Mouse (Mus musculus): Measurements from ENCODE around the gene Pard3b.

The Pard3b gene

DNA sequence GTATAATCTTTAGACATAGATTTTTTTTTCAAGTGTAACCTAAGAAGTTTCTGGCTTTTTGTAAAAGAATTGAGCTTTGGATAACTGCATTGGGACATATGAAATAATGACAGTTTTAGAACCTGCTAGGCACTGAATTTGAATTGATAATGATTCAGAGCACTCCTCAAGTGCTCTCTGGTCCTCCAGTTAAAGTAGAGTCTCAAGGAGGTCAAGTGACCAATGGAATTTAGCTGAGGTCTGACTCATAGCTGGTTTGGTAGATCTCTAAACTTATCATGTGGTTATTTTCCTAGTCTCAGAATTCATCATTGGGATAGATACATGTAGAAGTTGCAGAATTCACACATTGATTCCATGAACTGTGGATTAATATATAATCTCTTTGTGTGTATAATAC, 642.0 kb downstream of the Pard3b start:
- no peaks in the 10 kb centered on the region for H3K36me3 ChIP-seq (ENCODE audit: insufficient read depth, low read length)
- TF ChIP-seq CTCF (conservative IDR thresholded peaks at IDR 0.05; ENCODE audit: low read length) (no peak), POU5F1 (IDR thresholded peaks at IDR 0.05; ENCODE audit: borderline replicate concordance, low read length) (no peak), NANOG (IDR thresholded peaks at IDR 0.05; ENCODE audit: borderline replicate concordance, low read length) (no peak)
- no peaks in the 10 kb centered on the region for H3K4me1 ChIP-seq (replicated peaks; ENCODE audit: low read depth, low read length)
- H3K4me3 ChIP-seq (replicated peaks; ENCODE audit: low read length), result no peak overlapping the region
- no peaks in the 10 kb centered on the region for H3K9me3 ChIP-seq (ENCODE audit: low read length)
- H3K27me3 ChIP-seq (ENCODE audit: insufficient read depth, low read length), result no peaks in the 10 kb centered on the region

DNA sequence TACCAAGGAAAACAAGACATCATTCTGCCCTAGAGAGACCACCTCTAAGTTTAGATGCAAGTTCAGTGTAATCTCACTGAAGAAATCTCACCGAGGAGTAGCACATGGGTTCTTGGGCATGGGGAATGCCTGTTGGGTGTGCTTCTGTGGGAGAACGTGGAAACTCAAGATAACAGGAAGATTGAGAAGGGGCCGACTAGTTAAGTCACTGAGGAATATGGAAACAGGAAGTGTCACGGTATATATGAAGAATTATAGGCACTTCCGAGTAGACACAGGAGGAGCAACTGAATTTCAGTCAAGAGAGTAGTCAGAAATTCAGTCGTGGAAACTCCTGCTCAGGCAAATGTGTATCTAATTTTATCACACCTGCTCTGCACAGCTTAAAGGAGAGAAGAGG, 644.2 kb downstream of the Pard3b start:
- no peaks in the 10 kb centered on the region for H3K36me3 ChIP-seq (ENCODE audit: insufficient read depth, low read length)
- TF ChIP-seq POU5F1 (IDR thresholded peaks at IDR 0.05; ENCODE audit: borderline replicate concordance, low read length) (no peak), CTCF (conservative IDR thresholded peaks at IDR 0.05; ENCODE audit: low read length) (no peak), NANOG (IDR thresholded peaks at IDR 0.05; ENCODE audit: borderline replicate concordance, low read length) (no peak)
- H3K4me3 ChIP-seq (replicated peaks; ENCODE audit: low read length), result no peak overlapping the region
- no peaks in the 10 kb centered on the region for H3K4me1 ChIP-seq (replicated peaks; ENCODE audit: low read depth, low read length)
- H3K9me3 ChIP-seq (ENCODE audit: low read length), result no peaks in the 10 kb centered on the region
- no peaks in the 10 kb centered on the region for H3K27me3 ChIP-seq (ENCODE audit: insufficient read depth, low read length)

DNA sequence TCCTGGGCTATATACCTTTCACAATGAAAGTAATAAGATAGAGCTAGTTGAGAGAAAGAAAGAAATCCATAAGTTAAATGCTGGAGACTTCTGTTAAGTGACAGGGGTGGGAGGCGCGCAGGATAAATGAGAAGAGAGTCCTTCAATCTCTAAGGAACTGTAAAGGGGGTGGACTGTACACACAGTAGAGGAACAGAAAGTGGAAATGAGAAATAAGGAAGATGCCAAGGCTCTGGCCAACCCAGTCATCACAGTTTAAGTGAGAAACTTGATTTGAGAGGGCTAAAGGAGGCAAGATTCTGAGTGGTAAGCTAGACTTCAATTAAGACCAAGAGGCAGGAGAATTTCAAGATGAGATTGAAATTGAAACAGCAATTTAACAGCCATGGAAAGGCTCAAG, 645.0 kb downstream of the Pard3b start:
- Histone ChIP-seq H3K36me3 (ENCODE audit: insufficient read depth, low read length) (no peaks in the 10 kb centered on the region), H3K4me3 (replicated peaks; ENCODE audit: low read length) (no peak overlapping the region), H3K9me3 (ENCODE audit: low read length) (no peaks in the 10 kb centered on the region), H3K4me1 (replicated peaks; ENCODE audit: low read depth, low read length) (no peaks in the 10 kb centered on the region), H3K27me3 (ENCODE audit: insufficient read depth, low read length) (no peaks in the 10 kb centered on the region)
- no peak for TF ChIP-seq CTCF (conservative IDR thresholded peaks at IDR 0.05; ENCODE audit: low read length)
- no peak for TF ChIP-seq NANOG (IDR thresholded peaks at IDR 0.05; ENCODE audit: borderline replicate concordance, low read length)
- no peak for TF ChIP-seq POU5F1 (IDR thresholded peaks at IDR 0.05; ENCODE audit: borderline replicate concordance, low read length)

DNA sequence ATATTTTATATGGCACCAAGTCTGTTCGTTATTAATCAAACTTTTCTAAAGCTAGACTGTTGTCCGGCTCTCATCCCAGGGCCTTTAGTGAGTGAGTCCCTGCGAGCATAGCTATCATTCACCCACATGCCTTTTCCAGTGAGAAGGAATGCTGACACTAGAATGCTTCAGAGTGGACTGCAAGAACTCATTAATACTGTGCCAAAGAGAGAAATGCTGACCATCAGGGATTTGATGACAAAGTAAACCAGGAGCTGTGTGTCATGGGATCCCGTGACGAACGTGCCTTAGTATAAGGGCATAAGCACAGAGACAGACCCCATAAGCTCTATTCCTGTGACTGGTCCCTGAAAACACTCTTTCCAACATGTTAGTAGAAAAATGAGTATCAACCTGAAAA, 670.8 kb downstream of the Pard3b start:
- H3K27me3 ChIP-seq (ENCODE audit: insufficient read depth, low read length), result no peaks in the 10 kb centered on the region
- TF ChIP-seq POU5F1 (IDR thresholded peaks at IDR 0.05; ENCODE audit: borderline replicate concordance, low read length) (no peak), NANOG (IDR thresholded peaks at IDR 0.05; ENCODE audit: borderline replicate concordance, low read length) (no peak), CTCF (conservative IDR thresholded peaks at IDR 0.05; ENCODE audit: low read length) (no peak)
- no peak overlapping the region for H3K4me3 ChIP-seq (replicated peaks; ENCODE audit: low read length)
- H3K9me3 ChIP-seq (ENCODE audit: low read length), result no peaks in the 10 kb centered on the region
- peaks cover 7% of the 10 kb centered on the region; the same call in 1 of the 2 replicates for H3K4me1 ChIP-seq (replicated peaks; ENCODE audit: low read depth, low read length)
- no peaks in the 10 kb centered on the region for H3K36me3 ChIP-seq (ENCODE audit: insufficient read depth, low read length)

DNA sequence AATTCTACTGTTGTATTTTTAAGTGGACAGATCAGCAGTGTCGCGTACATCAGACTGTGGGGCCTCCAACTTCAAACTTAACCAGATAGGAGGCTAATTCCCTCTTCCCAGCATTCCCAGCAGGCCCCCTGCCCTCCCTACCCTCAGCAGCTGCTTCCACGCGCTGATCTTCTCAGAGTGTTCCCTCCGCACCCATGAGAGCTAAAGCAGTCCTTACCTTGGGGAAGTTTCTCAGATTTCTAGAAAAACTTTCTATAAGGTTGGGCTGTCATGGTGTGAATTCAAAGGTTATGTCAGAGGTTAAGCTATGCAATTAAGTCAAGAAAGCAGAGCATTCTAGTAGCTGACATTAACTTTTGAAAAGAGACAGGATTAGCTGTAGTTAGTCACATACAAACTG, 686.6 kb downstream of the Pard3b start:
- TF ChIP-seq POU5F1 (IDR thresholded peaks at IDR 0.05; ENCODE audit: borderline replicate concordance, low read length), result no peak
- peak; percentile 27; the same call in 1 of the 2 replicates for TF ChIP-seq NANOG (IDR thresholded peaks at IDR 0.05; ENCODE audit: borderline replicate concordance, low read length)
- H3K27me3 ChIP-seq (ENCODE audit: insufficient read depth, low read length), result no peaks in the 10 kb centered on the region
- no peak overlapping the region for H3K4me3 ChIP-seq (replicated peaks; ENCODE audit: low read length)
- no peaks in the 10 kb centered on the region for H3K36me3 ChIP-seq (ENCODE audit: insufficient read depth, low read length)
- H3K9me3 ChIP-seq (ENCODE audit: low read length), result no peaks in the 10 kb centered on the region
- no peaks in the 10 kb centered on the region; the same call in 1 of the 2 replicates for H3K4me1 ChIP-seq (replicated peaks; ENCODE audit: low read depth, low read length)

DNA sequence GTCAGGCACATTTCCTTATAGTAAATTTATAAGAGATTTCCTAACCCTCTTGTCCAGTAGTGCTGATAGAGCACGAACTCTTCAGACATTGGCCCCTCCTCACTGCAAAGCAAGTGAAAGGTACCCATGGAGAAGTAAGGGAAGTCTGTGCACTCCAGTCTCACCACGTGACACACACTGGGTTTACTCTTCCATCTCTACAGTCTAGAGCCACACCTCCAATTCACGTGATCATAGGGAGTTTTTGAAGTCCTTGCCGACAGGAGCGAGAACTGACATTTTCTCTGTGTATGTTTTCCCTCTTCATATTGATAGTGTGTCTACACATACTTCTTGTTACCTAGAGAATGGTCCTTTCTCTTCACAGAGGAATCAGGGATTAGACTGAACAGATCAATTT, 689.1 kb downstream of the Pard3b start:
- H3K27me3 ChIP-seq (ENCODE audit: insufficient read depth, low read length), result no peaks in the 10 kb centered on the region
- H3K4me3 ChIP-seq (replicated peaks; ENCODE audit: low read length), result no peak overlapping the region
- no peak for TF ChIP-seq NANOG (IDR thresholded peaks at IDR 0.05; ENCODE audit: borderline replicate concordance, low read length)
- no peak for TF ChIP-seq CTCF (conservative IDR thresholded peaks at IDR 0.05; ENCODE audit: low read length)
- no peak for TF ChIP-seq POU5F1 (IDR thresholded peaks at IDR 0.05; ENCODE audit: borderline replicate concordance, low read length)
- H3K36me3 ChIP-seq (ENCODE audit: insufficient read depth, low read length), result no peaks in the 10 kb centered on the region
- no peaks in the 10 kb centered on the region; the same call in 1 of the 2 replicates for H3K4me1 ChIP-seq (replicated peaks; ENCODE audit: low read depth, low read length)
- no peaks in the 10 kb centered on the region for H3K9me3 ChIP-seq (ENCODE audit: low read length)

DNA sequence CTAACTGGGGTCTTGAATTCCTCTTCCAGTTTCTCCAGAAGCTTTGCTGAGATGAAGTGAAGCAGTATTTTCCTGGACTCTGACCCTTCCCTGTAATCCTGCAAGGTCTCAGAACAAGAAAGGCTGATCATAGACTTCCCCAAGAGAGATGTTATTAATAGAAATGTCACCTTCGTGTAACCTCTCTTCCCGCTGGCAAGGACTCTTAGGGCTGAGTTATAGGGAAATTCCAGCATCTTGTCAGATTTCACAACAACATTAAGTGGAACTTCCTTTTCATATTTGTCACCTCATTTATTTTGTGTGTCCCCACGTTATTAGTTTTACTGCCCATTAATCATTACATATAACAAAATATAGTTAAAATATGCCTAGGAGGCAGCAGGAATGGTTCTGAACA, 690.2 kb downstream of the Pard3b start:
- no peak overlapping the region for H3K4me3 ChIP-seq (replicated peaks; ENCODE audit: low read length)
- no peaks in the 10 kb centered on the region for H3K27me3 ChIP-seq (ENCODE audit: insufficient read depth, low read length)
- H3K36me3 ChIP-seq (ENCODE audit: insufficient read depth, low read length), result no peaks in the 10 kb centered on the region
- H3K9me3 ChIP-seq (ENCODE audit: low read length), result no peaks in the 10 kb centered on the region
- H3K4me1 ChIP-seq (replicated peaks; ENCODE audit: low read depth, low read length), result no peaks in the 10 kb centered on the region; the same call in 1 of the 2 replicates
- TF ChIP-seq CTCF (conservative IDR thresholded peaks at IDR 0.05; ENCODE audit: low read length) (no peak), NANOG (IDR thresholded peaks at IDR 0.05; ENCODE audit: borderline replicate concordance, low read length) (no peak), POU5F1 (IDR thresholded peaks at IDR 0.05; ENCODE audit: borderline replicate concordance, low read length) (no peak)

DNA sequence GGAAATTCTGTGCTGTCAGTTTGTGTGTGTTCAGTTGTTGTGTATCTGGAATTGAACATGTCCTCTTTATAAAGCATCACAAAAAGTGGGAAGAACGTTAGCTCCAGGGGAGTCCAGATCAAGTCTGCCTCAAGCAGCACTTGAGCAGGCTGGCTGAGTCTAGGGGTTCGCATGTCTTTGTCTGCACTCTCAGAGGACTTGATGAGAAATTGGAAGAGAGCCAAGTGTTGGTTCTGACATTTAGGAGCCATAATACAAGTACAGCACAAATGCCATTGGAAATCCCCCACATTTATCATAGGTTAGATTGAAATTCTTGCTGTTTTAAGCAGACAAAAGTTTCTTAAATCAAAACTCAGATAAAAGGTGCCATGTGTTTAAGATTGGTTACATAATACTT, 694.4 kb downstream of the Pard3b start:
- H3K27me3 ChIP-seq (ENCODE audit: insufficient read depth, low read length), result no peaks in the 10 kb centered on the region
- H3K4me1 ChIP-seq (replicated peaks; ENCODE audit: low read depth, low read length), result no peaks in the 10 kb centered on the region
- no peaks in the 10 kb centered on the region for H3K9me3 ChIP-seq (ENCODE audit: low read length)
- no peaks in the 10 kb centered on the region for H3K36me3 ChIP-seq (ENCODE audit: insufficient read depth, low read length)
- no peak overlapping the region for H3K4me3 ChIP-seq (replicated peaks; ENCODE audit: low read length)
- TF ChIP-seq POU5F1 (IDR thresholded peaks at IDR 0.05; ENCODE audit: borderline replicate concordance, low read length), result no peak
- TF ChIP-seq NANOG (IDR thresholded peaks at IDR 0.05; ENCODE audit: borderline replicate concordance, low read length), result no peak
- no peak for TF ChIP-seq CTCF (conservative IDR thresholded peaks at IDR 0.05; ENCODE audit: low read length)

DNA sequence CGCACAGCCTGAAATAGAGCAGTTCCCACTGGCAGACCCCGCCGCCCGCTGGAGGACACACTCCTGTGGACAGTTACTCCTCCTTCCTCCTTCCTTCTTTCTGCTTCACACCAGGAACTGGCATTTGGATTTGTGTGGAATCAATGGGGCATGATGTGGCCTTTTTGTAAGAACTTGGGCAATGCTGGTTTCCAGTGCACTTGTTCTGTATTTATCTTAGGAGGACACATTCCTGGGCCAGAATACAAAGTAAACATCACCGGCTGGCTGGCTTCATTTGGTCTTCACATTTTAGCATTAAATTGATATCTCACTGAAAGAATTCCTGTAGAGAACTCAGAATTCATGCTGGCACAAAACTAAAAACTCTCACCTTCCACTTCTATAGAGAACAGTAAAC, 695.6 kb downstream of the Pard3b start:
- H3K9me3 ChIP-seq (ENCODE audit: low read length), result no peaks in the 10 kb centered on the region
- TF ChIP-seq CTCF (conservative IDR thresholded peaks at IDR 0.05; ENCODE audit: low read length) (no peak), NANOG (IDR thresholded peaks at IDR 0.05; ENCODE audit: borderline replicate concordance, low read length) (no peak), POU5F1 (IDR thresholded peaks at IDR 0.05; ENCODE audit: borderline replicate concordance, low read length) (no peak)
- no peaks in the 10 kb centered on the region for H3K27me3 ChIP-seq (ENCODE audit: insufficient read depth, low read length)
- no peaks in the 10 kb centered on the region for H3K4me1 ChIP-seq (replicated peaks; ENCODE audit: low read depth, low read length)
- H3K4me3 ChIP-seq (replicated peaks; ENCODE audit: low read length), result no peak overlapping the region
- no peaks in the 10 kb centered on the region for H3K36me3 ChIP-seq (ENCODE audit: insufficient read depth, low read length)
